Mouse (Mus musculus) CD4-positive helper T cell, adult 2 months (primary cell): ENCODE measurements around the gene Prdx3.
A peak's percentile ranks its signal among the peaks of the same experiment; 100 is the strongest.
"Not testable (repeated sequence)": the region's sequence is repeated elsewhere in the genome, so short reads cannot be mapped to it uniquely, and the experiment has no call there.

Source experiments
- DNase-seq: peaks from one replicate; pipeline ENCODE4 v3.0.0-alpha.2; 2012; ENCODE audit warnings: low read depth, missing footprints, low spot score

Gene Prdx3

GRCm38 (mm10) chr19:60866169-60866568 lies 8.2 kb downstream of the Prdx3 start:
- not testable (repeated sequence) for DNase-seq

GRCm38 (mm10) chr19:60860868-60861700 lies 13.3 kb downstream of the Prdx3 start, which contains the start of gene Sfxn4:
Gene Sfxn4 (minus strand): TSS chr19:60861479.
- DNase-seq, result peak; percentile 93

- DNase-seq, result no peak
Observed at GRCm38 (mm10) chr19:60845731-60846130, 28.6 kb downstream of the Prdx3 start.

GRCm38 (mm10) chr19:60843324-60843723 lies 31.0 kb downstream of the Prdx3 start:
- no peak for DNase-seq

GRCm38 (mm10) chr19:60837747-60838146 lies 36.6 kb downstream of the Prdx3 start:
- DNase-seq, result peak; percentile 73

GRCm38 (mm10) chr19:60818677-60819076 lies 55.7 kb downstream of the Prdx3 start:
- no peak for DNase-seq
